Mouse (Mus musculus) E14TG2a.4 (cell line): ENCODE data around the gene Coro7.

ENCODE experiments used
- H3K27me3 ChIP-seq: 2 replicates; pipeline ENCODE4 v1.6.1; 2014; ENCODE audit warnings: low read length, control low read depth; ENCODE audit not compliant: insufficient read depth
- H3K36me3 ChIP-seq: 2 replicates; pipeline ENCODE4 v1.6.1; 2014; ENCODE audit warnings: low read length, control low read depth; ENCODE audit not compliant: insufficient read depth
- H3K4me1 ChIP-seq: replicated peaks from 2 replicates; pipeline ENCODE4 v1.6.1; 2014; ENCODE audit warnings: low read depth, low read length, control low read depth
- H3K4me3 ChIP-seq: replicated peaks from 2 replicates; pipeline ENCODE4 v1.5.1; 2014; ENCODE audit warnings: mild to moderate bottlenecking, low read length
- H3K9me3 ChIP-seq: 2 replicates; pipeline ENCODE4 v1.6.1; 2014; ENCODE audit warnings: low read length, control low read depth
- CTCF ChIP-seq: conservative IDR thresholded peaks from 2 replicates; pipeline ENCODE4 v1.5.1; 2014; ENCODE audit warnings: low read length
- NANOG ChIP-seq: IDR thresholded peaks from 2 replicates; pipeline ENCODE4 v1.6.1; 2014; ENCODE audit warnings: borderline replicate concordance, low read length, mixed read lengths
- POU5F1 ChIP-seq: IDR thresholded peaks from 2 replicates; pipeline ENCODE4 v1.6.1; 2014; ENCODE audit warnings: low read length, borderline replicate concordance

The Coro7 gene

DNA sequence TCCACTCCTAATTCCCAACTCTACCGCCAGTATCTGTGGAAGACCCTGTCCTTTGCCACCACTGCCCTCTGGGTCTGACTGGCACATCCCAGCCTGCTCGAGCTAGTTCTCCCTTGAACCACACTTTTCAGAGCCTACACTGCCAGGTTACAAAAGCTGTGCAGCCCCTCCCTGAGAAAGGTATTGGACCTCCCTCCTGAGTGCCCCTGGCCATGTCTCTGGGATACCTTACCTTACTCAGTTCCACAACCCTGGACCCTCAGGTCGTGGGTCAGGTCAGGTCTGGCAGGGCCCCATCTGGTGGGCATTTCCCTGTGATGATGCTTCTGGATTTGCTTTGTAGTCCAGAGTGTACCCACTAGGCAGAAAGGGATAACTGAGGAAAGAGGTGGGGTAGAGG is 80.0 kb downstream of the Coro7 start:
- Histone ChIP-seq H3K27me3 (no peaks in the 10 kb centered on the region), H3K36me3 (peaks cover 8% of the 10 kb centered on the region), H3K9me3 (no peaks in the 10 kb centered on the region), H3K4me3 (peak overlapping the region; percentile 90; the same call in 1 of the 2 replicates), H3K4me1 (peaks cover 96% of the 10 kb centered on the region)
- TF ChIP-seq POU5F1 (no peak), NANOG (no peak), CTCF (no peak)

- no peaks in the 10 kb centered on the region for H3K27me3 ChIP-seq
- TF ChIP-seq POU5F1 (no peak), NANOG (no peak)
These were observed 80.6 kb downstream of the Coro7 start for GRCm38 (mm10) chr16:4598891-4599543.

DNA sequence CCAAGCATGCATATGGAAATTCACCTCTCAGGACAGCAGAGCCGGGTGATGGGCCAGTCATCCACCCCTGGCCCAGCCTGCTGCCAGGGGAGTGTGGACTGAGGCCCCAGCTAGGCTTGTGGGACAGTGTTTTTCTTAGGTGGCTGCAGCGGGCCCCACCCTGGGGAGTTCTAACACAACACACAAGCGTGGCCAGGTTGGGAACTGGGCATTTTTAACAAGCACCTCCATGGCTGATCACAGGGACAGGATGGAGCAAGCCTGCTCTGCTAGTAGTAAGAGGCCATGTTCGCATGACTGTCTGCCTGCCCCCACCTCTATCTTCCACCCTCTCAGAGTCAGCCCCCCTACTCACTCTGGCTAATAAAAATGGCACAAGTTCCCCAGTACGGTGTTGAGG is 81.5 kb downstream of the Coro7 start:
- no peaks in the 10 kb centered on the region for H3K27me3 ChIP-seq
- no peak for TF ChIP-seq NANOG
- TF ChIP-seq CTCF, result no peak
- TF ChIP-seq POU5F1, result no peak
- peak overlapping the region; percentile 90 for H3K4me3 ChIP-seq
- H3K9me3 ChIP-seq, result no peaks in the 10 kb centered on the region
- H3K36me3 ChIP-seq, result peaks cover 8% of the 10 kb centered on the region
- H3K4me1 ChIP-seq, result peaks cover 89% of the 10 kb centered on the region

More at GRCm38 (mm10) chr16:4598891-4599543, 80.6 kb downstream of the Coro7 start:
- H3K9me3 ChIP-seq, result no peaks in the 10 kb centered on the region
- peaks cover 90% of the 10 kb centered on the region for H3K4me1 ChIP-seq
- peak overlapping the region; percentile 90 for H3K4me3 ChIP-seq
- peaks cover 8% of the 10 kb centered on the region for H3K36me3 ChIP-seq

- Histone ChIP-seq H3K4me3 (peak overlapping the region; percentile 90), H3K36me3 (peaks cover 8% of the 10 kb centered on the region), H3K4me1 (peaks cover 89% of the 10 kb centered on the region), H3K9me3 (no peaks in the 10 kb centered on the region), H3K27me3 (no peaks in the 10 kb centered on the region)
- TF ChIP-seq POU5F1, result no peak
- TF ChIP-seq NANOG, result no peak
- TF ChIP-seq CTCF, result no peak
These were observed 82.3 kb downstream of the Coro7 start for GRCm38 (mm10) chr16:4597296-4597695.

DNA sequence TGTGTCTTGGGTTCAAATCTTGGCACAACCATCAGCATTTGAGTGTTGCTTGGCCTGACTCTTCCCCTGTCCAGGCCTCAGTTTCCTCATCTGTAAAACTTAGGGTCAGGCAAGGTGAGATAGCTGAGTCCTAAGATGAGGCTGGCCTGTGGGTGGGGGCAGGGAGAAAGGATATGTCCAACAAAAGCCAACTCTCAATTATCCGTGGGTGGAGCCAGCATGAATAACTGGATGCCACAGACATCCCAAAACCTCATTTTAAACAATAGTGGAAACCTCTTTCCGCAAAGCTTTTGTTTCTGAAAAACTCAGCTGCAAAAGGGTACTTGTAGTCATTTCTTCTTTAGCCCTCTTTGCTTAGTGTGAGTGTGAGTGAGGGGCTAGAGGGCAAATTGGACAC is 82.7 kb downstream of the Coro7 start:
- Histone ChIP-seq H3K9me3 (no peaks in the 10 kb centered on the region), H3K36me3 (peaks cover 8% of the 10 kb centered on the region), H3K27me3 (no peaks in the 10 kb centered on the region), H3K4me1 (peaks cover 89% of the 10 kb centered on the region), H3K4me3 (peak overlapping the region; percentile 90)
- no peak for TF ChIP-seq POU5F1
- no peak for TF ChIP-seq CTCF
- no peak for TF ChIP-seq NANOG

GRCm38 (mm10) chr16:4596141-4596728 is 83.3 kb downstream of the Coro7 start:
- Histone ChIP-seq H3K4me1 (peaks cover 88% of the 10 kb centered on the region), H3K9me3 (no peaks in the 10 kb centered on the region), H3K36me3 (peaks cover 10% of the 10 kb centered on the region), H3K27me3 (no peaks in the 10 kb centered on the region), H3K4me3 (peak overlapping the region; percentile 90)
- TF ChIP-seq POU5F1, result no peak
- TF ChIP-seq NANOG, result no peak
- TF ChIP-seq CTCF, result no peak

GRCm38 (mm10) chr16:4595527-4595963 is 84.0 kb downstream of the Coro7 start:
- Histone ChIP-seq H3K4me1 (peaks cover 88% of the 10 kb centered on the region), H3K36me3 (peaks cover 16% of the 10 kb centered on the region), H3K9me3 (no peaks in the 10 kb centered on the region), H3K4me3 (peak overlapping the region; percentile 90), H3K27me3 (no peaks in the 10 kb centered on the region)
- TF ChIP-seq POU5F1 (no peak), NANOG (no peak), CTCF (no peak)

- Histone ChIP-seq H3K36me3 (peaks cover 19% of the 10 kb centered on the region), H3K4me3 (peak overlapping the region; percentile 90), H3K27me3 (no peaks in the 10 kb centered on the region), H3K9me3 (no peaks in the 10 kb centered on the region), H3K4me1 (peaks cover 86% of the 10 kb centered on the region)
- TF ChIP-seq CTCF (no peak), NANOG (no peak), POU5F1 (no peak)
These were observed 84.6 kb downstream of the Coro7 start for GRCm38 (mm10) chr16:4594814-4595526.
